Mouse (Mus musculus): ENCODE data around the gene Kcnk2. TPM values are rescaled to one million over a fixed set of nuclear protein-coding genes. Genes with fewer than 3 reads are reported as not detected.
"Not testable (repeated sequence)": the region's sequence is repeated elsewhere in the genome, so short reads cannot be mapped to it uniquely, and the experiment has no call there.

Gene Kcnk2
- polyA plus RNA-seq, 1 experiment from 2014 or later, result 11.4 TPM

DNA sequence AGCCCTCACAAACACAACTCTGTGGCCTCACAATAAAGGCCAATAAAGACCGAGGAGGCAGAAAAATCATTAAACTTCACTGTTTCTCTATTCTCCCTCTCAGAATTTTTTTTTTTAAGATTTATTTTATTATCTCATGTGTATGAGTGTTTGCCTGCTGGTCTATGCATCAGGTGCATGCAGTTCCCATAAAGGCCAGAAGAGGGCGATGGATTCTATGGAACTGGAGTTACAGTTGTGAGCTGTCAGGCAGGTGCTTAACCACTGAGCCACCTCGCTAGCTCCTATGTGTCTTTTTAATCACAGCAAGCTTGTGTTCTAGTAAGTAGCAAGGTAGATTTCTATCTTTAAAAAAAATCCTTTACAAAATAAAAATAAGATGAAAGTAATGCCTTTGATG is 148.9 kb downstream of the Kcnk2 start:
- WGBS, result 61% methylated on average over 3 of the region's 3 CpGs
- Histone ChIP-seq H3K4me2 (replicated peaks) (no peak overlapping the region), H3K27ac (no peak overlapping the region), H3K9ac (no peak overlapping the region), H3K36me3 (0 out of 2 replicates have a peak, but pooled peaks cover 5% of the 10 kb centered on the region), H3K27me3 (no peaks in the 10 kb centered on the region), H3K4me3 (no peak overlapping the region), H3K4me1 (no peaks in the 10 kb centered on the region), H3K9me3 (replicated peaks) (no peaks in the 10 kb centered on the region)
- no peak for ATAC-seq (ENCODE audit: low FRiP score)

DNA sequence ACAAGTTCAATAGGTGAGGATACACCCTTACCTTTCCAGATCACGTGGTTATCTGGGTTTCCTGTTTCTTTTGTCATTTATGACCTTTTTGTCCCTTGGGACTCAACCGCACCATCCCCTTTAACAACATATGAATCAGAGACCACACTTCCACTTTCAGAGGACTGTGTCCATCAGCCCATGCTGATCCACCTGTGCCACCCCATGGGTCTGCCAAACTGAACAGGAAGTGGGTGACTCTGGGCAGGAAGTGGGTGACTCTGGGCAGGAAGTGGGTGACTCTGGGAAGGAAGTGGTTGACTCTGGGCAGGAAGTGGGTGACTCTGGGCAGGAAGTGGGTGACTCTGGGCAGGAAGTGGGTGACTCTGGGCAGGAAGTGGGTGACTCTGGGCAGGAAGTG is 158.9 kb downstream of the Kcnk2 start:
- H3K27ac ChIP-seq; H3K4me2 ChIP-seq (replicated peaks); H3K36me3 ChIP-seq; H3K4me3 ChIP-seq; H3K9me3 ChIP-seq (replicated peaks); H3K27me3 ChIP-seq; ATAC-seq (ENCODE audit: low FRiP score); H3K4me1 ChIP-seq; H3K9ac ChIP-seq: not testable (repeated sequence)
- WGBS, result 82% methylated on average over 2 of the region's 2 CpGs

- no peaks in the 10 kb centered on the region for H3K4me1 ChIP-seq
- no peak overlapping the region for H3K4me2 ChIP-seq (replicated peaks)
- no peak for ATAC-seq (ENCODE audit: low FRiP score)
- 76% methylated on average over 5 of the region's 5 CpGs for whole genome bisulfite sequencing
- H3K27ac ChIP-seq, result no peak overlapping the region
- H3K9me3 ChIP-seq (replicated peaks), result no peaks in the 10 kb centered on the region
- no peak overlapping the region for H3K4me3 ChIP-seq
- no peaks in the 10 kb centered on the region for H3K36me3 ChIP-seq
- H3K9ac ChIP-seq, result no peak overlapping the region
- no peaks in the 10 kb centered on the region for H3K27me3 ChIP-seq
These were observed 166.8 kb downstream of the Kcnk2 start for GRCm38 (mm10) chr1:189235261-189235660.

DNA sequence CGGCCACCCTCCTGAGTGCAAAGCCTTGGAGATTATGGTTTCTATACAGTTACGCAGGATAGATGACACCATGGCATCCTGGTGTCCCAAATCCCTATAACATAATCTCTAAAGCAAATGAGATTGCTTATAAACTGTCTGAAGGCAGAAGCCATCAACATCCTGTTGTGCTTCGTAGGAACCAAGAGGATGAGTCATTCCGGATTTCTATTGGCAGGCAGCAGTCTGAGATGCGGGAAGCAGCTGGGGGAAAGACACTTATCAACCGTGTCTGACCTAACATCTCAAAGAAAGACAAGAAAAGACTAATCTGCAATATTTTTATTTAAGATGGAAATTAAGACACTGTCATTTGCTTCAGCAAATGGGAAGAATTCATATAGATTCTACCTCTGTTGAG is 169.2 kb downstream of the Kcnk2 start:
- no peak overlapping the region for H3K4me3 ChIP-seq
- no peaks in the 10 kb centered on the region for H3K9me3 ChIP-seq (replicated peaks)
- peaks cover 11% of the 10 kb centered on the region for H3K4me1 ChIP-seq
- WGBS, result 83% methylated on average over 6 of the region's 6 CpGs
- no peak for ATAC-seq (ENCODE audit: low FRiP score)
- H3K9ac ChIP-seq, result no peak overlapping the region
- H3K27me3 ChIP-seq, result no peaks in the 10 kb centered on the region
- H3K27ac ChIP-seq, result no peak overlapping the region
- H3K36me3 ChIP-seq, result no peaks in the 10 kb centered on the region
- H3K4me2 ChIP-seq (replicated peaks), result no peak overlapping the region

DNA sequence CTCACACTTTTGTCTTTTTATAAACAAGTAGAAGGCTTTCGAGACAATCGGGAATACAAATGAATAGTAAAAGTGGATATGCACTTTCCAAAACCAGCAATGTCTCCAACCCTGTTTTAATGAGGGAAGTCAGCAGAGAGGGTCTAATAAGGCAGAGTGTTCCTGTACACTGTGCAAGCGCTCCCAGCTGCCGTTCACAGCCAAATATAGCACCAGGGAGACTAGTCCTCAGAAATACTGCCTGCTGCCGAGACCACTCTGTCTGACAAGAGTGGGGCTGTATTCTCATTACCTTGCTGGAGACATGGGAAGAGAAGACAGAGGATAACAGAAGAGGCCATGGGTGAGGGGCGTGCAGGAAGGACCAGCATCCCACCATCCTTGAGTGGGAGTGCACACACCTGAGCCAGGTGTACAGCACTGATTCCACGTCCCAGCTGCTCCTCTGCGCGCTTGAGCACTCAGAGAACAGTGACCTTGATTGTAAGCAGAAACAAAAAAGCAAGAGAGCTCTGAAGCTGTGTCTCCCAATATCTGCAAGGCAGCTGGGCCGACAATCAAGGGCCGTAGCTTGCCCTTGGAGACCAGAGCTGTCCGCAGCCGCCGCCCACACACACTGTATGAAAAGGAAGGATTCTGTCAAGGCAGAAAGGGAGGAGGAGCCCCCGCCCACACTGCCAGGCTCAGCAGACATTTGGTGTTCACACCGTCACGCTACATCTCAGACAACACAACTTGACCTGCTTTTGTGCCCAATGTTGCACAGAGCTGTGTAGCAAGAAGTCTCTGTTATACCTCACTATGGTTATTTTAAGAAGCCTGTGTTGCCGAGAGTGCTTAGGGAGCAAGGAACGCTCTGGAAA is 173.6 kb downstream of the Kcnk2 start:
- Histone ChIP-seq H3K4me2 (replicated peaks) (peak overlapping the region; percentile 22; the same call in 1 of the 2 replicates), H3K4me1 (peaks cover 11% of the 10 kb centered on the region), H3K36me3 (no peaks in the 10 kb centered on the region), H3K4me3 (no peak overlapping the region), H3K9me3 (replicated peaks) (no peaks in the 10 kb centered on the region), H3K9ac (peak overlapping the region; percentile 18; the same call in 1 of the 2 replicates), H3K27me3 (no peaks in the 10 kb centered on the region), H3K27ac (peak overlapping the region; percentile 30; the same call in 1 of the 2 replicates)
- peak; percentile 50; the same call in 1 of the 2 replicates for ATAC-seq (ENCODE audit: low FRiP score)
- 57% methylated on average over 19 of the region's 19 CpGs for WGBS

GRCm38 (mm10) chr1:189227479-189227878 is 174.6 kb downstream of the Kcnk2 start:
- no peaks in the 10 kb centered on the region for H3K9me3 ChIP-seq (replicated peaks)
- no peaks in the 10 kb centered on the region for H3K36me3 ChIP-seq
- no peak overlapping the region for H3K27ac ChIP-seq
- H3K9ac ChIP-seq, result no peak overlapping the region
- no peak overlapping the region for H3K4me2 ChIP-seq (replicated peaks)
- no peak overlapping the region for H3K4me3 ChIP-seq
- WGBS, result 66% methylated on average over 4 of the region's 4 CpGs
- peaks cover 11% of the 10 kb centered on the region for H3K4me1 ChIP-seq
- ATAC-seq (ENCODE audit: low FRiP score), result no peak
- no peaks in the 10 kb centered on the region for H3K27me3 ChIP-seq

GRCm38 (mm10) chr1:189219051-189219450 is 183.0 kb downstream of the Kcnk2 start:
- no peaks in the 10 kb centered on the region for H3K4me1 ChIP-seq
- H3K27me3 ChIP-seq, result no peaks in the 10 kb centered on the region
- H3K9ac ChIP-seq, result no peak overlapping the region
- 72% methylated on average over 10 of the region's 10 CpGs for WGBS
- H3K9me3 ChIP-seq (replicated peaks), result no peaks in the 10 kb centered on the region
- H3K36me3 ChIP-seq, result no peaks in the 10 kb centered on the region
- H3K27ac ChIP-seq, result no peak overlapping the region
- no peak overlapping the region for H3K4me2 ChIP-seq (replicated peaks)
- no peak overlapping the region for H3K4me3 ChIP-seq
- ATAC-seq (ENCODE audit: low FRiP score), result no peak

DNA sequence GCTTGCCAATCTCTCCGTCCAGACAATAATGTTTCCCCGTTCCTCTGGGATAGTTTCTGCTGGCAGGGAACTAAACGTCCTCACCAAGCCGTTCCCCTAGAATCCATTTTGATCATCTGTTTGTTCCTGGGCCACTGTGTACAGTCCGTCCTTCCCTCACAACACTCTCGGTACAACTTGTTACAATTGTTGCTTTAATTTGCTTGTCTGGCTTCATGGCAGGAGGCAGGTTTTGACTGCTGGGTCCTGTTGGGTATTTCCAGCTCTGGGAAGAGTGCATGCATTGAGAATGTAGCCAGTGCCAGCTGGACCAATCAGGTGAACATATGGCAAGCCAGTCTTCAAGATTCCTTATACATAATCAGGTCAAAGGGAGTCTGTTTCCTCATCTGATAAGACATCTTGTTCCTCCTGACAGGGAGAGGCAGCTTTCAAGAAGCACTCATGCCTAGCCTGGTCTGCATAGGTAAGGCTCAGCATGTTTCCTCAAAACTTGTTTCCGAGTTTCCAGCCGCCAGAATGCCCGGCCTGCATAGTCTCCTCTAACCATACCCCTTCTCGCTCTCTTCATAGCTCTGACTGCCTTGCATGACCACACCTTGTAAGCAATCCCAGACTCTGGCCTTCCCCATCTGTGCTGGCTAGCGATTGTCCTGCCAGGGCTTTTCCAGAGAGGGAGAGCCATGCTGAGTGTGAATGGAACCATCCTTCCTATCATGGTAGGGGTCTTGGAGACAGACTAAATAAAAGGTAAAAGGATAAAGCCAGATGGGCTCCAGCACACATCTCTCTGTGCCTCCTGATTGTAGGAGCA is 184.1 kb downstream of the Kcnk2 start:
- no peaks in the 10 kb centered on the region for H3K9me3 ChIP-seq (replicated peaks)
- no peak overlapping the region for H3K4me3 ChIP-seq
- no peak overlapping the region for H3K9ac ChIP-seq
- no peaks in the 10 kb centered on the region for H3K4me1 ChIP-seq
- no peaks in the 10 kb centered on the region for H3K27me3 ChIP-seq
- H3K27ac ChIP-seq, result no peak overlapping the region
- 86% methylated on average over 11 of the region's 11 CpGs for WGBS
- no peaks in the 10 kb centered on the region for H3K36me3 ChIP-seq
- ATAC-seq (ENCODE audit: low FRiP score), result no peak
- H3K4me2 ChIP-seq (replicated peaks), result no peak overlapping the region

GRCm38 (mm10) chr1:189215131-189215530 is 186.9 kb downstream of the Kcnk2 start:
- H3K27me3 ChIP-seq, result no peaks in the 10 kb centered on the region
- H3K4me3 ChIP-seq, result no peak overlapping the region
- H3K4me2 ChIP-seq (replicated peaks), result no peak overlapping the region
- WGBS, result 71% methylated on average over 9 of the region's 9 CpGs
- no peak overlapping the region for H3K9ac ChIP-seq
- no peaks in the 10 kb centered on the region for H3K4me1 ChIP-seq
- ATAC-seq (ENCODE audit: low FRiP score), result no peak
- H3K27ac ChIP-seq, result no peak overlapping the region
- no peaks in the 10 kb centered on the region; the same call in 1 of the 2 replicates for H3K9me3 ChIP-seq (replicated peaks)
- H3K36me3 ChIP-seq, result peaks cover 4% of the 10 kb centered on the region; the same call in 1 of the 2 replicates

GRCm38 (mm10) chr1:189214477-189214876 is 187.6 kb downstream of the Kcnk2 start:
- Histone ChIP-seq H3K36me3 (peaks cover 4% of the 10 kb centered on the region; the same call in 1 of the 2 replicates), H3K27me3 (no peaks in the 10 kb centered on the region), H3K4me2 (replicated peaks) (no peak overlapping the region), H3K27ac (no peak overlapping the region), H3K9ac (no peak overlapping the region), H3K9me3 (replicated peaks) (no peaks in the 10 kb centered on the region; the same call in 1 of the 2 replicates), H3K4me3 (no peak overlapping the region), H3K4me1 (peaks cover 3% of the 10 kb centered on the region; the same call in 1 of the 2 replicates)
- ATAC-seq (ENCODE audit: low FRiP score), result no peak
- WGBS, result 84% methylated on average over 3 of the region's 3 CpGs

DNA sequence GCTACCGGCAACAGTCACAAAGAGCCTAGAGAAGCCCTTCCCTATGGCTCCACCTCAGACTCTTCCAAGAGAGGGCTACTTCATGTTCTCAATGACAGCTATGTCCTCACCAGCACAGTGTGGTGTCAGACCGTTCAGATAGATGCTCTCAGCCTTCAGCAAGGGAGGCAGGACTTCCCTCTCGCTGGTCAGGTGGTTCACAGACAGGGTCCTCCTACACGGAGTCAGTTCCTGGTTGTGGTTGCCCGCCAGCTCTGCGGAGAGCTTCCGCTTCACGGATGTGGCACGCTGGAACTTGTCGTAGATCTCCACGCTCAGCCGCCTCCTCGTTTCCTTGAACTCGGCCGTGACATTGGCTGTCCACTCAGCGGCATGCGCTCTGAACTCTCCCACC is 192.4 kb downstream of the Kcnk2 start:
- 86% methylated on average over 17 of the region's 17 CpGs for WGBS
- peak; percentile 61 for ATAC-seq (ENCODE audit: low FRiP score)
- Histone ChIP-seq H3K27me3 (no peaks in the 10 kb centered on the region), H3K9ac (no peak overlapping the region), H3K4me2 (replicated peaks) (no peak overlapping the region), H3K9me3 (replicated peaks) (no peaks in the 10 kb centered on the region; the same call in 1 of the 2 replicates), H3K4me1 (peaks cover 9% of the 10 kb centered on the region), H3K4me3 (no peak overlapping the region), H3K36me3 (peaks cover 6% of the 10 kb centered on the region; the same call in 1 of the 2 replicates), H3K27ac (no peak overlapping the region)

GRCm38 (mm10) chr1:189209029-189209714 is 192.9 kb downstream of the Kcnk2 start:
- Histone ChIP-seq H3K9ac (no peak overlapping the region), H3K36me3 (peaks cover 6% of the 10 kb centered on the region; the same call in 1 of the 2 replicates), H3K4me3 (no peak overlapping the region), H3K4me1 (peaks cover 9% of the 10 kb centered on the region), H3K27ac (no peak overlapping the region), H3K4me2 (replicated peaks) (no peak overlapping the region), H3K9me3 (replicated peaks) (no peaks in the 10 kb centered on the region; the same call in 1 of the 2 replicates), H3K27me3 (no peaks in the 10 kb centered on the region)
- ATAC-seq (ENCODE audit: low FRiP score), result peak; percentile 74
- 53% methylated on average over 12 of the region's 12 CpGs for WGBS

Measured in hindbrain, embryonic 12.5 days (tissue).